Mouse (Mus musculus): ENCODE results near the gene Ndufa7.
"Not testable (repeated sequence)": the region's sequence is repeated elsewhere in the genome, so short reads cannot be mapped to it uniquely, and the experiment has no call there.

Gene Ndufa7

DNA sequence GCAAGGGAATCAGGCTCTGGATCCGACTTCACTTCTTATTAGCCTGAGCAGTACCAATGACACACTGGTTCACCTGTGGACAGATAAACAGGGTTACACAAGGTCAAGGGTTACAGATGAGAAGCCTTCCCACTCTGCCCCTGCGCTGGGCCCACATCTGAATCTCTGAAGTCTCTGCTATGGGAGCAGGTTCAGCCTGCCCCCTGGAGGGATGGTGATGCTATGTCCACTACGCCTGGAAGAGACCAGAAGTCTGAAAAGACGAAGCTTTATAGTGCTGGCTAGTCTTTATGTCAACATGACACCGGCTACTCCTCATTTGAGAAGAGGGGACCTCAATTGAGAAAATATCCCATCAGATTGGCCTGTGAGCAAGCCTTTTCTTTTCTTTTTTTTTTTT lies 51.4 kb downstream of the Ndufa7 start:
- not testable (repeated sequence) for DNase-seq (ENCODE audit: low spot score)

DNA sequence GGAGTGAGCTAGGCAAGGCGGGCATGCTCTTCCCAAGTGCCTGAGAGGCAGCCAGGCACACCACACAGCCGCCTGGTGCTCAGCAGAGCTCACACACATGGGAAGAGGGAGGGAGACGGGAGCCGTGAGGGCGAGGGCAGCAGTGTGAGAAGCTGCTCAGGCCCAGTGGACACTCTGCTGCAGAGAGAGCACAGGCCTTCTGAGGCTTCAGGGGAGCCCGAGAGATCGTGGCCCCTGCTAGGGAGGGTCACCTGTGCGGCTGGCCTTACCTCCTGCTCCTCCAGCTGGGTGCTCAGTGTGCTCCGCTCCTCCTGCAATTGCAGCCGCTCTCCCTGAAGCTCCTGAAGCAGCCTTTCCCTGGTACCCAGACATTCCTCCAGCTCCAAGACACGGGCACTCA lies 59.9 kb downstream of the Ndufa7 start:
- DNase-seq (ENCODE audit: low spot score): not testable (repeated sequence)

DNA sequence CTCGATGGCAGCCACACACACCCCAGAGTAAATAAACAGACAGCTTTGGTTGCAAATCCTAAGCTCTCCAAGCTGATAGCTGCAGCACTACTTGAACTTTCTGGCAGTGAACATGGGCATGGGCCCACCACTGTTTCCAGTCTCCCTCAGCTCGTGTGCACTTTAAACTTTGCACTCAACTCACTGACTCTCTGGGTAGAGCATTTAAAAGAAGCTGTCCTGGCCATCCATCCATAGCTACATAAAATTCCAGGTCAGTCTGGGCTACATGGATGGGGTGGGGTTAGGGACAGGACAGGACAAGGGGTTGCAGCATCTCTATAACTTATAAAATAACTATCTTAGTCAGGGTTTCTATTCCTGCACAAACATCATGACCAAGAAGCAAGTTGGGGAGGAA lies 63.4 kb downstream of the Ndufa7 start:
- DNase-seq (ENCODE audit: low spot score): not testable (repeated sequence)

Data from ovary, postnatal 10 days (tissue).